Mouse (Mus musculus): Measurements from ENCODE around the gene Dlgap4.
A peak's percentile ranks its signal among the peaks of the same experiment; 100 is the strongest.
"Not testable (repeated sequence)": the region's sequence is repeated elsewhere in the genome, so short reads cannot be mapped to it uniquely, and the experiment has no call there.

The Dlgap4 gene

DNA sequence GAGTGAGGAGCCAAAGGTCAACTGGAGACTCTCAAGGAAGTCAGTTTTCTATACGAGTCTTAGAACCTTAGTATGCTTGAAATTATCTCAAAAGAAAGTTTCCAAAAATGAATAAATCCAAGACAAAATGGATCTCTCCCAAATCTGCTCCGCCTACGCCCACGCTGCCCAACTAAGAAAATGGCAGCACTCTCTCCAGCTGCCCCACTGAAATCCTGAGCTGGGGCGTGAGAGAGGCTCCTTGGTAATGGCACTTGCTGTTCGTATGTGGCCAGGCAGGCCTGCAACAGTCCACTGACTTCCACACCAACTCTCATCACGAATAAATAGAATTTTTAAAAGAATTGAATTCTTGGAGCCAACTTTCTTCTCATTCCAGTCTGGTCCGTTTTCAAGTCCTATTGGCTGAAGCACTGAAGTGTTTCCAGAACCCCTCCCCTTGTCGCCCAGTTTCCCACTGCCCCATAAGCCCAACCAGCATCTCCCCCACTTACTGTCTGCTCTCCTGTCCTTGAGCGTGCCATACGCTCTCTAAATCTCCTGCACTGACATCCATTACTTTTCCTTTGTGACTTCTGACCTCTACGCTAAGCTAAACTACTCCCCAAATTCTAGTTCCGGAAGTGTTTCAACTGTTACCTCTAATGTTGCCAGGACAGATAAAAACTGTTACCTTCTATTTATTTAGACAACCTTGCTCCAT is 160.7 kb downstream of the Dlgap4 start:
- no peak for DNase-seq (ENCODE audit: low read depth in 2 of 2, low spot score in 2 of 2)

DNA sequence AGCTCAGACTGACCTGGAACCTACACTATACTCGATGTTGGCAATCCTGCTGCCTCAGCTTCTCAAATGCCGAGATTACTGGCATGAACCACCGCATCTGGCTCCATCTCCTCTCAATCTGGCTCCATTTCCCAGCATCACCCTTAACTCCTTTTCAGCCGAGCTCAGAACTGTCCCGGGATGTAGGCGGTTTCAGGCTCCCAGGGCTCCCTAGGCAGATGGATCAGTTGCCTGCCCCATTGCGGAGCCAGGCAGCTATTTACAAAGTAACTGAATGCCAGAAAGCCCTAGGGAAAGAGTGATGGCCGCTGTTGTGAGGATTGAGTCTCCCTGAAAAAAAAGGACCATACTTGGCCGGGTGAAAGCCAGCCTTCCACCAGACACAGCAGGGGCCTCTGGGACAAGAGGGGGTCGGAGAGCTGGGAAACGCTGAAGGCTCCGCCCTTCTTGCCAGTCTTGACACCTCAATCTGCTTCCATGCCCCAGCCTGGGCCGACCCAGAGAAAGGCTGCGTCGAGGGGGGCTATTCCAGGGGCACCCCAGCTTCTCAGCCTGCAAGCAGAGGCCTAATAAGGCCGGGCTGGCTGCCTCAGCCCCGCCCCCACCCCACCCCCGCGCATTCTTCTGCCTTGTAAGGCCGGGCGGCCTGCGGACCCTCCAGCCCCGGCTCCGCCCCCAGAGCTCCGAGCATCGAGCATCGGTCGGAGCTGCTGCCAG is 161.4 kb downstream of the Dlgap4 start, which contains the start of gene Myl9:
Gene Myl9, plus strand, starts transcription at position 683 of the 717 bp plus-strand sequence.
- no peak for DNase-seq (ENCODE audit: low read depth in 2 of 2, low spot score in 2 of 2)

DNA sequence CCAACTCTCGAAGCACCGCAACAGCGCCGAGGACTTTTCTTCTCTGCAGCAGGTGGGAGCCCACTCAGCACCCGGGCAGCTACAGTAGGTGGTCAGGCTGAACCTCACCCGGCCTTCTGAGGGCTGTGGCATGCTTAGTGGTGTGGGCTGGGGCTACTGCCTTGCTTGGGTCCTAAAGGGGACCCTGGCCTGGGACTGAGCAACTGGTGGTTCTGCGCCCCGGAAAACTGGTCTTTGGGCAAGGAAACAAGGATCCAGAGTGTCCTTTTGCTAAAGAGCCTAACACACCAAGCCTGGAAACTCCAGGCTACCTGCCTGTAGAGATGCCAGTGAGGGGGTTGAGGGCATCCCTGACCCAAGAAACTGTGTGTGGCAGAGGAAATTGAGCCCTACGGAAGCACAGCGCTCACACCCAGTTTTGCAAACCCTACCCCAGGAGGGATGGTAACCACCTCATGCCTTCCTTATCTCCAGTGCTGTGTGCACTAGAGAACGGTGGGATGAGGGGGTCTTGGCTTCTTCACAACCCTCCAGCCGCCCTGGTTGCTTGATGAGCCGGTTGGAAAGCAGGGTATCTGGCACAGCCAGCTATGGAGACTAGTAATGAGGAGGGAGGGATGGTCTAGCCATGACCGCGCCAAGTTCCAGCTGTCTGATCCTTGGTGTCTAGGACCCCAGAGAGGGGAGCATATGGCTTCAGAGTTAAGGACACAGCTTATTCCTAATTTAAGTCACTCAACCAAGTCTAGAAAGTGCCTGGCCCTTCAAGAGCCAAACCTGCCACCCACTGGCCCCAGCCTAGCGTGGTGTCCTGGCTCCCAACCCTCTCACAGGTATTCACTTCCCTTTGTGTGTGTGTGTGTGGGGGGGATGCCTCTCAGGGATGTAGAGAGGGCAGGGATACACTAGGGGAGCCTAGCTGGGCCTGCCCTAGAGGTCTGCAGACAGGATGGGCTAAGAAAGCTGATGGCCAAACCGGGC is 162.2 kb downstream of the Dlgap4 start:
- DNase-seq (ENCODE audit: low read depth in 2 of 2, low spot score in 2 of 2), result no peak

DNA sequence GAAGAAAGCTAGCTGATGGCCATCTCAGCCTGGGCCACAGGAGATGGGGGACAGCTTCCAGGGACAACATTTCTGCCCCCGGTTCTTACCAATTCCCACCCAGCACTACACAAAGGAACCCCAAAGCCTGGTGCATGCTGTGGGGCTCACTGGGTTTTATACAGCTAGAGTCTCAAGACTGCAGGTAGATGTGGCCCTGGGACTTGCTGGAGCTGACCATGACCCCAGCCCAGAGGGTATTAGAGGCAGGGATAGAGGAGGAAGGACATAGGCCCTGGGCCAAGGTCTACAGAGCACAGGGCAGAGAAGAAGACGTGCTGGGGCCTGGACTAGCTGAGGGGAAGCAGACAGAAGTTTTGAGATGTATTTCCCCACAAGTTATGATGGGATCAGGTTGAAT is 163.4 kb downstream of the Dlgap4 start:
- no peak for DNase-seq (ENCODE audit: low read depth in 2 of 2, low spot score in 2 of 2)

DNA sequence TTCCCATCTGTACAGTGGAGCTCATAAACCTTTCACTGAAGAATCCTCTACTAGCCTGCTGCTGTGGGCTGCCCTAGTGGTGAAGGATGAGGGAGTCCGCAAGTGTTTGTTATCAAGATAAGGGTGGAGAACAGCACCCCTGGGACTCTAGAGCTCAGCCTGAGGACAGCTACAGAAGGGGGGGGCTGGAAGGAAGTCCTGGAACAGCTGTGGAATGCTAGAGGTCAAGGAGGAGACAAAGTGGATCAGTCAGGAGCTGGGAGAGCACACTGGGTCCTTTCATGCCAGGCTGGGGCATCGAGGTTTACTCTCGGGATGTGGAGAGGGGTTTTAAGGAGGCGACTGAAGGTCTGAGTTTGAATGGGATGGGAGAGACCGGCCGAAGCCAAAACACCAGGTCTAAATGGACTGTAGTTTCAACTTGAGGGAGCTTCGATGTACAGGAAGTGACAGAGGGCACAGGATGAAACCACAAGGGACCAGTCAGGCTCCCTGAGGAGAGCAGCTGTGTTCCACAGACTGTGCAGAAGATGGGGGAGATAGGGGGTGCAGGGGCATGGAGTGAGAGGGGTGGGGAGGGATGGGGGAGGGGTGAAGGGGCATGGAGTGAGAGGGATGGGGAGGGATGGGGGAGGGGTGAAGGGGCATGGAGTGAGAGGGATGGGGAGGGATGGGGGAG is 164.0 kb downstream of the Dlgap4 start:
- no peak for DNase-seq (ENCODE audit: low read depth in 2 of 2, low spot score in 2 of 2)

DNA sequence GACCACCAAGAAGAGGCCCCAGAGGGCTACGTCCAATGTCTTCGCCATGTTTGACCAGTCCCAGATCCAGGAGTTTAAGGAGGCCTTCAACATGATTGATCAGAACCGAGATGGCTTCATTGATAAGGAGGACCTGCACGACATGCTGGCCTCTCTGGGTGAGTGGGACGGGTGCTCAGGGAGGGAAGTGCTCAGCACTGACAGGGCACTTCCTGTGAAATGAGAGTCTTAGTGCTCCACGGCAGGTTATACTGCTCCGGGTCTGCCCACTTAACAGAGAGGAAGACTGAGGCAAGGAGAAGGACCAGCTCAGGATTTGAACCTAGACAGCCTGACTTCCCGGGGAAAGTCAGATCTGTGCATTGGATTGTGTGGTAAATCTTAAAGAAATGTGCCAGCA is 165.1 kb downstream of the Dlgap4 start:
- DNase-seq (ENCODE audit: low read depth in 2 of 2, low spot score in 2 of 2), result no peak

DNA sequence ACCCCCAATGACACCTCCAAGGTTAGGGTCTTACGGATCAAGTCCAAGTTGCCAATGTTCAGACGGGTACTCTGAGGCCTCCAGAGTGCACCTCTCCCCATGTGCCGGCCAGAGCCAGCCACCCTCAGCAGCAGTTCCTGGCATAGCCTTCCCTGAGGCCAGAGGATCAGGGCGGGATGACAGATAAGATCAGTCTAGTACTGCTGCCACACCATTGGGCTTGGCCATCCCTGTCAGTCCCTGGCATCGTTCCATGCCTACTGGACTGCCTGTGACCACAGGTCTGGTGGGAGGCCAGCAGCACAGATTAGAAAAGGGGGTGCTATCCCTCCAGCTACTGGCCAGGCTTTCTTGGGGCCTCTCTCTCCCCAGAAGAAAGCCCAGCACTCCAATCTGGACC is 165.5 kb downstream of the Dlgap4 start:
- no peak for DNase-seq (ENCODE audit: low read depth in 2 of 2, low spot score in 2 of 2)

DNA sequence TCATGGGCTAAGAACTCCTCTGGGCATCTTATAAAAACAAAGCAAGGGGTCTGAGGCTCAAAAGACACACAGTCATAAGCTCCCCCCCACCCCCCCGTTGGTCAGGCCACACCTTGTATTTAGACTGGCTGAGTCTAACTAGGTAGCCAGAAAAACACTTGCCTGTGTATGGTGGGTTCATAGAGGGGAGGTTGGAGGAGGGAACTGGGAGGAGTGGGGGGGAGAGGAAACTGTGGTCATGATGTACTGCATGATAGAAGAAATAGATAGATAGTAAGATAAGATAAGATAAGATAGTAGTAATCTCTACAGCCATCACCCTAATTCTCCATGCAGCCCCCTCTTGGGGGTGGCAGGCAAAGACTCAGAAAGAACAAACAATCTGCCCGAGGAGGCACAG is 166.0 kb downstream of the Dlgap4 start:
- no peak for DNase-seq (ENCODE audit: low read depth in 2 of 2, low spot score in 2 of 2)

DNA sequence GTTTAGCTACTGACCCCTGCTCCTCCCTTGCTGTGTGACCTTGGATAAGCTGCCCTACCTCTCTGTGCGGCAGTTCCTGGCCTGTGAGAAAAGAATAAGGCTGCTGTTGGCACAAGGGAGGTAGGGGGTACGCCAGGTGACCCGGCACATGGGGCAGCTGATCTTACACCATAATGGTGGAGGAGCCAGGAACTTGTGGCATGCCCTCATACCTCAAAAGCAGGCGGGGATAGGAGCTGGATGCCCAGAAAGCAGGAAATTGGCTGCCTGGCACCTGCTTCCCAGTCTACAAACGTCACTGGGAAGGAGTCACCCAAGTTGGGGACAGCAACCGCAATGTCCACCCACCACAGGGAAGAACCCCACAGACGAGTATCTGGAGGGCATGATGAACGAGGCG is 166.6 kb downstream of the Dlgap4 start:
- no peak for DNase-seq (ENCODE audit: low read depth in 2 of 2, low spot score in 2 of 2)

DNA sequence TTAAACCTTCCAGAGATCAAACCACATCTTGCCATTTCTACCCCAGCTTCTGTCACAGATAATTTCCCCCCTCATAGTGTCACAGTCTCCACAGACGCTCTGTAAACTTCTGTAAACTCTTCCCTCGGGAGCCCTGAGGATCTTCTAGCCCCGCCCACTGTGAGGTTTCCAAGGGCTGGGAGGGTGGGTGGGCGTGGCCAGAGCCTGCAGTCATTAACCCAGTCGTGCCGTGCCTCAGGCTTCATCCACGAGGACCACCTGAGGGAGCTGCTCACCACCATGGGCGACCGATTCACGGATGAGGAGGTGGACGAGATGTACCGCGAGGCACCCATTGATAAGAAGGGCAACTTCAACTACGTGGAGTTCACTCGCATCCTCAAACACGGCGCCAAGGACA is 167.2 kb downstream of the Dlgap4 start:
- DNase-seq (ENCODE audit: low read depth in 2 of 2, low spot score in 2 of 2), result no peak

DNA sequence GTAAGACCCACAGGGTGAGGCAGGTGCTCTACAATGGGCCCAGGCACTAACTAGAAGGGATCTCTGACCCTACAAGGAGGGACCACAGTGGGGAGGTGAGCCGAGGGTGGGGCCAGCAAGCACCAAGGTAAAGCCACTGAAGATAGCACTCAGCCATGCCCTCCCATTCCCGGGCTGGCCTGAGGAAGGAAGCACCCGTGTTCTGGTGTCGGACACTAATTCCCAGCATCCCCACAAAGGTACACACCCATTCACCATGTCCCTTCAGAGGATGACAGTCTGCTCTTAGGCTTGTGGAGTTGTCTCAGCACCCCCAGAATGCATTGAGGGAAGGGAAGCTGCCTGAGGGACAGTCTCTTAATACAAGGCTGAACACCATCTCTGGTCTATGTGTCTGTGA is 167.8 kb downstream of the Dlgap4 start:
- DNase-seq (ENCODE audit: low read depth in 2 of 2, low spot score in 2 of 2), result no peak

DNA sequence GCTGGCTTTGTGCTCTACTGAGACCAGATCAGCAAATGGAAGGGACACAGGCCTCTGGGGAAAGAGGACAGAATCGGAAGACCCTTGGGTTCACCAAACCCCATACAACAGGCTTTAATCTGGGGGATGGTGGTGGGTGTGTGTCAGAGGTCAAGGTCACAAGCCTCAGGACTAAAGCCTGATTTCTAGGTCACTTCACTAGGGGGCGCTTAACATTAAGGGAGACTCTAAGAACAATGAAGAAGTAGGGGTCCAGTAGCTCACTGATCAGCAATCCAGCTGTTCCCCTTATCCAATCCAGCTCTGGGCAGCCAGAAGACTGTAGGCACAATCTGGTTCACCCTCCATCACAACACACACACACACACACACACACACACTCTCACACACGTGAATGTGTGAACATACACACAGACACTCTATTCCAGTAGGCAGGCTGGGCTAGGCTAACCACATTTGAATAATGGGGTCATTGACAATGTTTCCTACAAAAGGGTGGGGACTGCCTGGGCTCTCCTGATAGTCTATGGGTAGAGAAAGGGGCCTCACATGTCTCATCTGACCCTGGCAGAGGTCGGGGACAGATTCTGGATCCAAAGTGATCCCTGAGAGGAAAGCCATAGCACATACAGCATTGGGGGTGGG is 168.5 kb downstream of the Dlgap4 start:
- DNase-seq (ENCODE audit: low read depth in 2 of 2, low spot score in 2 of 2), result no peak

DNA sequence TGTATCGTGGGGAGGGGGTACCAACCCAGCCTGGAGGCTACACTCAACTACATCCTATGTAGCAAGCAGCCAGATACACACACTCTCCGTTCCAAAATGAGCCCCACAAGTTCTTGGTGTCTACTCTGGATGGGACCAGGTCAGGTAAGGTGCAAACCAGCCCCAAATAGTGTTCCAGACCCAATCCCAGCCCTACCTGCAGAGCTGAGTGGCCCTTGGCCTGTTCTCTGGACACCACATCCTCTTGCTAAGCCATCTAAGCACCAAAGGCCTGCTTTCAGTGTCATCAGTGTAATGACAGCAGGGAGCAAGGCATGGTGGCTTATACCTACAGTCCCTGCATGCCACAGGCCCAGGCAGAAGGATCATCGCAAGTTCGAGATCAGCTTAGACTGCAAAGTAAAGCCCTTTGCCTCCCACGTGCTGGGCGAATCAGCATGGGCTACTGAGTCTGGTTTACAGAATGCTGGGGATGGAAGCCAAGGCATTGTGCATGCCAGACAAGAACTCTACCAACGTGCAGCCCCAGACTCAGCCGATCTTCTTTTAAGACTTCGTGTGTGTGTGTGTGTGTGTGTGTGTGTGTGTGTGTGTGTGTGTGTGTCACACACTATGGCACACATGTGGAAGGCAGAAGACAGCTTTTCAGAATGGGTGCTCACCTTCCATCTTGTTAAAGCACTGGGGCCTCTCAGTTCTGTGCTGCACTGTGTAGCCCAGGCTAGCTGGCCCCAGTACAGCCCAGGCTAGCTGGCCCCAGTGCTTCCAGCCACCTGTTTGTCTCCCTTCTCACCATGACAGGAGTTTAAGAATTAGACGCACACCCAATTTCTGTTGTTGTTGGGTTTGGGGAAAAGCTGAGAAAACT is 169.2 kb downstream of the Dlgap4 start:
- no peak for DNase-seq (ENCODE audit: low read depth in 2 of 2, low spot score in 2 of 2)

DNA sequence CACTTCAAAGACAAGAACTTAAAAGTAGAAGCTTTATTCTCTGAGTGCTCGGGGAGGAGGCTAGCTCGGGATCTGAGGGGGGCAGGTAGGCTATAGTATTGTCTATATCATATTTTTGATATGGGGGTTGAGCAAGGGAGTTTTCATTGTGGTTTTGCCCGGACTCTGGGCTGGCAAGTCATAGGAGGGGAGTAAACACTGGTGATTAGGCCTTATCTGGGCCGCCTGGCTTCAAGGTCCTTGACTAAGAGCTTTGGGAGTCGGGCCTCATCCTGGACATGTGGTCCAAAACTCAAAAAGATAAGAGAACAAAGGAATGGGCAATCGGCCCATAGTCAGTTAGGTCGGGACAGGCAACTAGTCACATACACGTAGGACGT is 169.8 kb downstream of the Dlgap4 start:
- no peak for DNase-seq (ENCODE audit: low read depth in 2 of 2, low spot score in 2 of 2)

DNA sequence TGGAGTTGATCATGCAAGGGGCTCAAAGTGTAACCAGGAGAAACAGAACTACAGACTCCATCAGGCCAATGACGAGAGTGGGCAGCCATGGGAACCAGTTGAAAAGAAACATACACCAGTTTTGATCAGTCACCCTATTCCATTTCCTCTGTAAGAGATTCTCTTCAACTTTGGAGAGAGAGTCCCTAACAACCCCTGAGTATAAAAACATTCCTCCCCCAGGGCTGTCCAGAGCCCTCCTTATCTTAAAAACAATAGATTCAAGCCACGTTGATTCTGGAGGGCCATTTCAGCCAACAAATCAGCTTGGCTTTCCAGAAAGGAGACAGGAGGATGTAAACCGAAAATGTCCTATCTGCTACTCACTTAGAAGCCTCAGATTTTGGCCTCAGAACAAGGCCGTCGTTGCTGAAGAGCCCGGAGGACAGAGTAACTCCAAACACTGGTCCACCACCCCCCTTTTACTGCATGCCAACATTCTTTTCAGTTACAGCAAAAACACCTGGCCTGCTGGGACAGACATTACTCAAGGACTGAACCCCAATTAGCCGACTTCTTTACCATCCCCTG is 170.6 kb downstream of the Dlgap4 start:
- no peak for DNase-seq (ENCODE audit: low read depth in 2 of 2, low spot score in 2 of 2)

DNA sequence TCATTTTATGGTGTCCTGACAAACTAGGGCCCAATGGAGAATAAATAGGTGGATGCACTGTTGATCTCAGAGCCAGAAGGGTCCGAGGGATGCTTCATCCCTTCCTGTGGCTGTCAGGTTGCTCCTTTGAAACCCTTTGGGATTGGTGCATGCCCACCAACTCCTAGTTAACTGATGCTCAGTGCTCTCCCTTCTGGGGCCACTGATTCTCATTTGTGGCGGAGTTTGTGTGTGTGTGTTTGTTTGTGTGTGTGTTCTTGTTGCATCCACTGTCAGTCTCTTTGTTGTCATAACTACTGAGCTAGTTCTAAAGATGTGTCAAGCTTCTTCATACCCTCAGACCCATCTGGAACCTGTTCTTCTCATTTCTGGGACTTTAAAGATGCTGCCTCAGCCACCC is 171.4 kb downstream of the Dlgap4 start:
- DNase-seq (ENCODE audit: low read depth in 2 of 2, low spot score in 2 of 2), result no peak

DNA sequence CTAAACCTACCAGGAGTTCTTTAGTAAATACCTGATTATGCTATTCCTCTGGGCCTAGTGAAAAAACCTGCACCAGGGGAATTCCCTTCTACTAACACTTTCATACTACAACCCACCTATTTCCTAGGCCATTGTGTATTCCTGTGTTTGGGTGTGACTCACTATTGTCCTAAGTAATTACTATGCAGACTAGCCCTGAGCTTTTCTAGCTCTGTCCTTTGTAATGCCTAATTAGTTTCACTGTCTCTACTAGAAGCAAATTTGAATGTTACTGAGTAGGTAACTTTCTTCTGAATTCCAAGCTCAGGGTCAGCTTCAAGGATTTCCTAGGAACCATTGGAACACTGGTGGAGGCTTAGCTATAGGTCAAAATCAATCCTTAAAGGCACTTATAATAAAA is 172.9 kb downstream of the Dlgap4 start:
- DNase-seq (ENCODE audit: low read depth in 2 of 2, low spot score in 2 of 2), result not testable (repeated sequence)

DNA sequence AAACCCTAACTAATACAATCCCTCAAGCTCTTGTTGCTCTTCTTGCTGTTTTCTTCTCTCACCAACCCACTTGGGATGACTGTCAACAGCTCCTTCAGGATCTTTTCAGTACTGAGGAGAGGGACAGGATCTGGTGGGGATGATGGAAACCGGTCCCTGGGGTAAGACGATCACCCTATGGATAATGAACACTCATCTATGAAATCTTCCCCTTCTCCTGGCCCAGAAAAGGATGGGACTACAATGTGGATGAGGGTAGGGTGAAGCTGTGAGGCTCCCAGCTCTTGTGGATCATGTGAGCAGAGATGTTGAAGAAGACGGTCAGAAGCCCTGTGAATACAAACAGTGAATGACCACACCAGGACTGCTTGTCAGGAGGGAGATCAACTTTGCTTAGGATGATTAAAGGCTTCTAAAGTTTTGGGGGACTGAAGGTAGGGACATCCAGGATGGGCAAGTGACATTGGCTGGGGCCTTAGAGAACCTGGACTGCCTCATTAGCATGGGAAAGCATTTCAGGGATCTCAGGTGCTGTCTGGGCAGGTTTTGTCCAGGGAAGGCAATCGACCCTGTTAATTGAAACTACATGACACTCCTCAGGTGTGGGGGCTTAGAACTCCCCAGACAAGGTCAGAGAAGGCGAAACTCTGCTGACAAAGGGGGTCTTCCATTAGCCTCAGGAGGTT is 173.7 kb downstream of the Dlgap4 start:
- DNase-seq (ENCODE audit: low read depth in 2 of 2, low spot score in 2 of 2), result no peak

DNA sequence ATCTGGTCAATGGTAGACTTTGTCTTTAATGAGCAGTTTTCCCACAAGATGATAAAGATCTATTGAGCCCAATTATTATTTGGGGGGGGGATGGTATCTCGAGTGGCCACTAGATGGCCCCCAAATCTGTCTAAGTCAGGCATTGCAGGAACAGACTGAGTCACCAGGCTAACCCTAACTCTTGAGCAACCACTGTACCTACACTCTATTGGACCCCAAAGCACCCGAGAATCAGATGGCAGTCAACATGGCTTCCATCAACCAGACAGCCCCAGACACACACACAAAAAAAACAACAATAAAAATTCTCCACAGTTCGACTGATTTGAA is 174.2 kb downstream of the Dlgap4 start:
- peak in 1 of 2 experiments; percentile 3 for DNase-seq (ENCODE audit: low read depth in 2 of 2, low spot score in 2 of 2)
